Mouse (Mus musculus) embryonic facial prominence, embryonic 12.5 days (tissue): ENCODE results near the gene Rrp7a. TPM values are rescaled to one million over a fixed set of nuclear protein-coding genes. Genes with fewer than 3 reads are reported as not detected.

Experiments
- ATAC-seq: fragments of 200-750 bp; cut with Nextera tagmentation; 2 replicates; pipeline ENCODE4 v1.8.0; 2017; ENCODE audit not compliant: insufficient number of reproducible peaks, insufficient read depth, low FRiP score, low TSS enrichment
- H3K27ac ChIP-seq: fragments of 300-500 bp; sonication (generic); 2 replicates; pipeline ENCODE4 v1.5.1; 2016; ENCODE audit warnings: mild to moderate bottlenecking
- H3K27me3 ChIP-seq: fragments of 300-500 bp; sonication (generic); 2 replicates; pipeline ENCODE4 v1.6.1; 2016; ENCODE audit warnings: mild to moderate bottlenecking, moderate library complexity
- H3K36me3 ChIP-seq: fragments of 300-500 bp; sonication (generic); 2 replicates; pipeline ENCODE4 v1.6.1; 2016; ENCODE audit warnings: mild to moderate bottlenecking
- H3K4me1 ChIP-seq: fragments of 300-500 bp; sonication (generic); 2 replicates; pipeline ENCODE4 v1.6.1; 2016
- H3K4me2 ChIP-seq: fragments of 300-500 bp; sonication (generic); replicated peaks from 2 replicates; pipeline ENCODE4 v1.6.1; 2016; ENCODE audit warnings: mild to moderate bottlenecking, moderate library complexity
- H3K4me3 ChIP-seq: fragments of 300-500 bp; sonication (generic); 2 replicates; pipeline ENCODE4 v1.5.1; 2016; ENCODE audit warnings: mild to moderate bottlenecking
- H3K9ac ChIP-seq: fragments of 300-500 bp; sonication (generic); 2 replicates; pipeline ENCODE4 v1.6.1; 2016; ENCODE audit warnings: mild to moderate bottlenecking, moderate library complexity
- H3K9me3 ChIP-seq: fragments of 300-500 bp; sonication (generic); 2 replicates; pipeline ENCODE4 v1.6.1; 2016; ENCODE audit warnings: mild to moderate bottlenecking, moderate library complexity
- WGBS: fragments of 180-500 bp; shearing (Covaris S2); methylation state at CpG from one replicate; pipeline ENCODE4 v1.1.7; 2016; 5-methylcytosine and 5-hydroxymethylcytosine counted together
- polyA plus RNA-seq: library from polyadenylated mRNA; unstranded; fragments of >200 nt; fragmentation: Nextera tagmentation; extraction: Ambion mirVana; gene quantifications from 2 replicates; pipeline ENCODE4 v1.2.1, GENCODE M21; 2016

The Rrp7a gene
- polyA plus RNA-seq, 1 experiment from 2014 or later = 59.3 TPM

DNA sequence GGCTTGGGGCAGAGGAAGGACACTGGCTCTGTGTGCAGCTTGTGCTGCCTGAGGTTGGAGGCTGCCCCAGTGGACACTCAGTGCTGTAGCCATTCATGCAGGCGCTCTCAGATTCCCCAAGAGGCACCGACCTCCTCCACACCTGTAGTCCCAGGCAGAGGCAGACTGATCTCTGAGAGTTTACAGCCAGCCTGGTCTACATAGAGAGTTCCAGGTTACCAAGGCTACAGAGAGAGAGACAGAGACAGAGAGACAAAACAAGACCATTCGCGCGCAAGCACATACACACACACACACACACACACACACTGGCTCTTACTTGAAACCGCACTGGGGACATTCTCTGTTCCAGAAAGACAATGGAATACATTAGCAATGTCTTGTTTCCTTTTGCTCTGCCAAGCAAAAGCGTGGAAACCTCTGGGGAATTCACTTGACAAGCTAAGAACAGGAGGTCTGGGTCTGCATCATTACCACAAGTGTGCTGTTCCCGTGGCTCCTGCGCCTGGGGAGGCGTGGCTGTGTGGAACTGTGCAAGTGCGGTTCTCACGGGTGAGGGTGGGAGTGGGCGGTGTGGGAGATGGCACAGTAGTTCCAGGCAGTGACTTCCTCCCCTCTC is 38.5 kb downstream of the Rrp7a start:
- WGBS = 58% methylated on average over 13 of the region's 13 CpGs
- Histone ChIP-seq H3K36me3 (no peaks in the 10 kb centered on the region), H3K4me2 (no peak overlapping the region), H3K4me3 (no peak overlapping the region), H3K27me3 (peaks cover 14% of the 10 kb centered on the region), H3K27ac (no peak overlapping the region), H3K4me1 (peaks cover 15% of the 10 kb centered on the region), H3K9me3 (no peaks in the 10 kb centered on the region), H3K9ac (no peak overlapping the region)
- ATAC-seq = no peak

GRCm38 (mm10) chr15:83083530-83083929 is 39.1 kb downstream of the Rrp7a start:
- Histone ChIP-seq H3K4me3 (no peak overlapping the region), H3K27me3 (peaks cover 10% of the 10 kb centered on the region; the same call in 1 of the 2 replicates), H3K4me1 (peaks cover 10% of the 10 kb centered on the region), H3K9ac (no peak overlapping the region), H3K9me3 (no peaks in the 10 kb centered on the region), H3K27ac (no peak overlapping the region), H3K36me3 (no peaks in the 10 kb centered on the region), H3K4me2 (no peak overlapping the region)
- no peak for ATAC-seq
- 56% methylated on average over 5 of the region's 5 CpGs for WGBS

DNA sequence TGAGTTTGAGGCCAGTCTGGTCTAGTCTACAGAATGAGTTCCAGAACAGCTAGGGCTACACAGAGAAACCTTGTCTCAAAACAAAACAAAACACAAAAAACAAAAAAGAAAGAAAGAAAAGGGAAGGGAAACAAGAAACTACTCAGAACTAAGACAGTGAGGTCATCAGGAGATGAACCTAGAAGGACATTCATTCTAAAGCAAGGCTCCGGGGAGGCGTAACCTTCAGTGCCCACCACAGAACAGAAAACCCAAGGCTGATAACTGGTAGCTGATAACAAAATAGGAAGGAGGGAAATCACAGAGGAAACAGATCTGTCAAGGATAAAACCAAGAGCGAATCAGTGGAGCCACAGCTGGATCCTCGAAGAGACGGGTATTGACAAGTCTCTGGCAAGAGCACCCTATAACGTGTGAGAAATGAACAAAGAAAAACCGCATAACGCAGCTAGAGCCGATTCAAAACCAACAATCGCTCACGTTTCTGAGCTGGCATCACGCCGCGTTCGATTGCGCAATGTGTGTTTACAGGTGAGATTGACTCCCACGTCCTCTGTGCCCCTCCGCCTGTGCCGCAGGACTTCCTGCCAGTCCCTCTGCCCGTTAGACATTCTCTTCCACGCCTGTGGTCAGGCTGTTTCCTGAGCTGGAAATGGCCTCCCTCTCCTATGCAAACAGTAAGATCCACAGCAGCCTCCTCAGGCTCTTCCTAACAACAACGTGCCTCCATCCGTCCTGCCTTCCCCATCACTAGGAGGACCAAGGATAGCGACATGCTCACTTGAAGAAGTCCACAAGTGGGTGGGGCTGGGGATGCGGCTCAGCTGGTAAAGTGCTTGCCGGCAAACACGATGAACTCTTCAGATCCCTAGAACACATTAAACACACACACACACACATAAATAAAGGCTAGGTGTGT is 46.7 kb downstream of the Rrp7a start:
- Histone ChIP-seq H3K4me1 (no peaks in the 10 kb centered on the region), H3K4me3 (no peak overlapping the region), H3K36me3 (no peaks in the 10 kb centered on the region), H3K4me2 (no peak overlapping the region), H3K27me3 (no peaks in the 10 kb centered on the region), H3K9ac (no peak overlapping the region), H3K27ac (no peak overlapping the region), H3K9me3 (no peaks in the 10 kb centered on the region)
- no peak for ATAC-seq
- WGBS = 67% methylated on average over 27 of the region's 27 CpGs

- Histone ChIP-seq H3K27me3 (no peaks in the 10 kb centered on the region), H3K9me3 (no peaks in the 10 kb centered on the region), H3K27ac (no peak overlapping the region), H3K36me3 (no peaks in the 10 kb centered on the region), H3K4me2 (no peak overlapping the region), H3K4me1 (no peaks in the 10 kb centered on the region), H3K4me3 (no peak overlapping the region), H3K9ac (no peak overlapping the region)
- no peak for ATAC-seq
- 80% methylated on average over 4 of the region's 4 CpGs for WGBS
Measured at GRCm38 (mm10) chr15:83074179-83074578, 48.4 kb downstream of the Rrp7a start.

DNA sequence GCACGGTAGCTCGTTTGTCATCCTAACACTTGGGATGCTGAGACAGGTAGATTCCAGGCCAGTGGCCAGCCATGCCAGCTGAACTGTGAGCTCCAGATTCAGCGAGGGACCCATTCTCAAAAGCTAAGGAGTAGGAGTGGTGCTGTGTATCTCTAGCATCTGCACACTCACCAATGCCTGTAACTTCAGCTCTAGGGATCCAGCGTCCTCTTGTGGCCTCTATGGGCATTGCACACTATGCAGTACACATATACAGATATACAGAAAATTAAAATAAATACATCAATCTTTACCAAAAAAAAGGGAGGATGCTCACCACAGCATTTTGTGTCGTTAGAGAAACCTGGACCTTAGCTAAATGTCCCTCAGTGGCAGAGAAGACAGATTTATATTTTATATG is 50.8 kb downstream of the Rrp7a start:
- Histone ChIP-seq H3K4me1 (no peaks in the 10 kb centered on the region), H3K27ac (no peak overlapping the region), H3K4me3 (no peak overlapping the region), H3K9ac (no peak overlapping the region), H3K4me2 (no peak overlapping the region), H3K9me3 (no peaks in the 10 kb centered on the region), H3K36me3 (no peaks in the 10 kb centered on the region), H3K27me3 (no peaks in the 10 kb centered on the region)
- no peak for ATAC-seq
- WGBS = 81% methylated on average over 5 of the region's 5 CpGs

GRCm38 (mm10) chr15:83070942-83071341 is 51.7 kb downstream of the Rrp7a start:
- H3K27me3 ChIP-seq = no peaks in the 10 kb centered on the region
- H3K9ac ChIP-seq = no peak overlapping the region
- H3K4me3 ChIP-seq = no peak overlapping the region
- no peak for ATAC-seq
- H3K27ac ChIP-seq = no peak overlapping the region
- no peak overlapping the region for H3K4me2 ChIP-seq
- H3K4me1 ChIP-seq = no peaks in the 10 kb centered on the region
- H3K36me3 ChIP-seq = no peaks in the 10 kb centered on the region
- WGBS = 74% methylated on average over 3 of the region's 3 CpGs
- H3K9me3 ChIP-seq = no peaks in the 10 kb centered on the region

GRCm38 (mm10) chr15:83068270-83068669 is 54.3 kb downstream of the Rrp7a start:
- 95% methylated on average over 5 of the region's 5 CpGs for WGBS
- Histone ChIP-seq H3K9ac (no peak overlapping the region), H3K27ac (no peak overlapping the region), H3K36me3 (no peaks in the 10 kb centered on the region), H3K4me3 (no peak overlapping the region), H3K4me2 (no peak overlapping the region), H3K27me3 (no peaks in the 10 kb centered on the region), H3K9me3 (no peaks in the 10 kb centered on the region), H3K4me1 (no peaks in the 10 kb centered on the region)
- no peak for ATAC-seq

GRCm38 (mm10) chr15:83065543-83065942 is 57.1 kb downstream of the Rrp7a start:
- no peaks in the 10 kb centered on the region for H3K36me3 ChIP-seq
- H3K9ac ChIP-seq = no peak overlapping the region
- no peak overlapping the region for H3K4me2 ChIP-seq
- no peak overlapping the region for H3K4me3 ChIP-seq
- no peak for ATAC-seq
- H3K9me3 ChIP-seq = no peaks in the 10 kb centered on the region
- H3K27ac ChIP-seq = no peak overlapping the region
- WGBS = 77% methylated on average over 4 of the region's 4 CpGs
- H3K4me1 ChIP-seq = no peaks in the 10 kb centered on the region
- H3K27me3 ChIP-seq = no peaks in the 10 kb centered on the region

Other genes starting within 250 kb of the Rrp7a start
- 13.9 and 15.1 TPM in 2 replicates for gene Tcf20, start 134.9 kb downstream of the Rrp7a start, polyA plus RNA-seq
- gene Nfam1, start 89.5 kb downstream of the Rrp7a start, polyA plus RNA-seq = 2.3 and 3.0 TPM in 2 replicates
- 56.2 and 57.8 TPM in 2 replicates for gene Serhl, start 33.3 kb downstream of the Rrp7a start, polyA plus RNA-seq
- gene Poldip3, start 26.6 kb upstream of the Rrp7a start, polyA plus RNA-seq = 169 and 172 TPM in 2 replicates
- gene Cyb5r3, start 49.8 kb upstream of the Rrp7a start, polyA plus RNA-seq = 107 and 111 TPM in 2 replicates
- 1.3 TPM in 2 replicates for gene A4galt, start 129.0 kb upstream of the Rrp7a start, polyA plus RNA-seq
- 43.2 and 43.3 TPM in 2 replicates for gene Arfgap3, start 227.4 kb upstream of the Rrp7a start, polyA plus RNA-seq